In the genomic region with DNA sequence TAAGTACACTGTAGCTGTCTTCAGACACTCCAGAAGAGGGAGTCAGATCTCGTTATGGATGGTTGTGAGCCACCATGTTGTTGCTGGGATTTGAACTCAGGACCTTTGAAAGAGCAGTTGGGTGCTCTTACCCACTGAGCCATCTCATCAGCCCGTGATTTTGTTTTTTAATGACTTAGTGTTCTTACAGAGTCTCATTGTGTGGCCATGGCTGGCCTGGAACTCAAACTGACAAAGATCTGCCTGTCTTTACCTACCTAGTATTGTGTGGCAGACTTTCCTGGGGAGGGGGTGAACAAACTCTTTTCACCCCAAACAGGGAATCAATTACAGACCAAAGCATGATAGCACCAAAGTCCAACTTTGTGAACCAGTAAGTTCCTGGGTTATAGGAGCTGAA, we compare ENCODE assay signal across 19 mouse cellular contexts. TPM values are rescaled to one million over a fixed set of nuclear protein-coding genes. Genes with fewer than 3 reads are reported as not detected.
"Had no signal": no experiment of that assay in that cellular context is flagged by ENCODE, and none has a peak within 500 bp of the region (broad histone marks: within the 10 kb centered on the region; RNA-seq: fewer than 3 reads in every experiment).

No protein-coding gene starts in this region.

RNA-seq across cellular contexts. Expression of gene Mixl1, which starts 59.0 kb away (rescaled TPM):
- total RNA-seq: left cerebral cortex, postnatal 10 days; left cerebral cortex, postnatal 14 days; left cerebral cortex, postnatal 25 days; left cerebral cortex, postnatal 36 days; left cerebral cortex, postnatal 4 days; liver, adult 2 months; megakaryocyte progenitor cell, adult 5-6 weeks; megakaryocyte, adult 5-6 weeks; megakaryocyte-erythroid progenitor cell, adult 5-6 weeks; midbrain, postnatal 0 days; monocyte, adult 5-6 weeks had no signal
- polyA plus RNA-seq: liver, adult 2 months; liver, postnatal 0 days; lung, adult 2 months; lung, postnatal 0 days; macrophage; midbrain, embryonic 11.5 days; midbrain, embryonic 13.5 days; midbrain, embryonic 14.5 days; myocyte had no signal
